Mouse (Mus musculus): ENCODE data around the gene Rhoh.

- TF ChIP-seq FLI1 (IDR thresholded peaks at IDR 0.05; ENCODE audit: low read length) (no peak), GATA1 (IDR thresholded peaks at IDR 0.05; ENCODE audit: borderline replicate concordance, low read length) (no peak)
Measured at GRCm38 (mm10) chr5:65898683-65899082, 37.7 kb downstream of the Rhoh start.
